Mouse (Mus musculus) lung, embryonic 15.5 days (tissue): ENCODE measurements around the gene Pgrmc2. TPM values are rescaled to one million over a fixed set of nuclear protein-coding genes. Genes with fewer than 3 reads are reported as not detected.

Source experiments
- ATAC-seq: fragments of 200-750 bp; cut with Nextera tagmentation; 2 replicates; pipeline ENCODE4 v1.8.0; 2017; ENCODE audit warnings: moderate number of reproducible peaks, borderline replicate concordance; ENCODE audit not compliant: low FRiP score, low TSS enrichment; ENCODE audit errors: extremely low read depth
- H3K27ac ChIP-seq: fragments of 300-500 bp; sonication (generic); 2 replicates; pipeline ENCODE4 v1.5.1; 2015; ENCODE audit warnings: moderate library complexity, mild to moderate bottlenecking, inconsistent platforms
- H3K27me3 ChIP-seq: fragments of 300-500 bp; sonication (generic); 2 replicates; pipeline ENCODE4 v1.6.1; 2015; ENCODE audit warnings: inconsistent platforms
- H3K36me3 ChIP-seq: fragments of 300-500 bp; sonication (generic); 2 replicates; pipeline ENCODE4 v1.6.1; 2015; ENCODE audit warnings: inconsistent platforms
- H3K4me1 ChIP-seq: fragments of 300-500 bp; sonication (generic); 2 replicates; pipeline ENCODE4 v1.6.1; 2015; ENCODE audit warnings: inconsistent platforms
- H3K4me2 ChIP-seq: fragments of 300-500 bp; sonication (generic); 2 replicates; pipeline ENCODE4 v1.6.1; 2015; ENCODE audit warnings: inconsistent platforms, mild to moderate bottlenecking, moderate library complexity
- H3K4me3 ChIP-seq: fragments of 300-500 bp; sonication (generic); 2 replicates; pipeline ENCODE4 v1.5.1; 2015; ENCODE audit warnings: mild to moderate bottlenecking, inconsistent platforms
- H3K9ac ChIP-seq: fragments of 300-500 bp; sonication (generic); 2 replicates; pipeline ENCODE4 v1.6.1; 2015; ENCODE audit warnings: inconsistent platforms
- H3K9me3 ChIP-seq: fragments of 300-500 bp; sonication (generic); 2 replicates; pipeline ENCODE4 v1.6.1; 2016; ENCODE audit warnings: inconsistent platforms
- WGBS: fragments of 180-500 bp; shearing (Covaris S2); methylation state at CpG from one replicate; pipeline ENCODE4 v1.1.7; 2015; 5-methylcytosine and 5-hydroxymethylcytosine counted together
- polyA plus RNA-seq: library from polyadenylated mRNA; unstranded; fragments of >200 nt; fragmentation: Nextera tagmentation; extraction: Ambion mirVana; gene quantifications from 2 replicates; pipeline ENCODE4 v1.2.1, GENCODE M21; 2015

Gene Pgrmc2
- 31.1 and 33.9 TPM in 2 replicates for polyA plus RNA-seq

DNA sequence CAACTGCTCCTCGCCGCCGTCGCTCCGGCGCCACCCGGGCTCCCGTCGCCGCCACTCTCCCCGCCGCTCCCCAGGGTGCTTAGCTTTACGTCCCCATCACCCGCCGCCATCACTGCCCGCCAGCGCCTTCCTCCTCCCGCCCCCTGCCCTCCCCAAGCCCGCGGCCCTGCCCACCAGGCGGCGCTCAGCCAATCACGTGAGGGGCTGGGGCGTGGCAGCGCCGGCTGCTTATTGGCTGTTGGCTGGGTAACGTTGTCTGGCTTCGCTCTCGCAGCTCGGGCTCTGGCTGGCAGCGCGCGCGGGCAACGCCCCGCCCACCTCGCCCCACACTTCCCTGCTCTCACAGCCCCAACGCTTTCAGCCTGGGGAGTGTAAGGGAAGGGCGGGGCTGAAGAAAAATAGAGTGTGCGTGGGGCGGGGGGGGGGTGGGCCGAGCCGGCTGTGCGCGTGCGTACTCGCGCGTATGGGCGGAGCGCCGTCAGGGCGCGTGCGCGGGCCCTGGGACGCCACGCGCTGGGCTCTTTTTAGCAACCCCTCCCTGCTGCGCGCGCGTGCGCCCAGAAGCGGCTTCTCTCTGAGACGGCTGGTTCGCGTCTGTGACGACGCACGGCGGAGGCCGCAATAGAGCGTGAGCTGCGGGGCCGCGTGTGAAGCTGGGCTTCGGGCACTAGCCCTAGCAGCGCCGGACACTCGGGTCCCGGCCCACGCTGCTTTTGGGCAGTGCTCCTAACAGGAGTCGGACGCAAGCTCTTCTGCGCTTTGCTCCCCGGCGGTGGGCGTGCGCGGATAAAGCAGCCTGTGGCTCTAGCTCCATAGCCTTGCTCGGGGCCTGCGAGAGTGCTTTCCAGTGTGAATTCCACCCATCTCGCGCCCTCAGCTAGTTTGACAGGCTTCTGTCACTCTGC lies at the start of gene Pgrmc2:
Gene Pgrmc2, minus strand, starts transcription at position 162 of the 905 bp plus-strand sequence.
- under 1% methylated on average over 95 of the region's 95 CpGs for WGBS

GRCm38 (mm10) chr3:41124000-41124294 lies 41.1 kb upstream of the Pgrmc2 start:
- Histone ChIP-seq H3K4me2 (no peak overlapping the region), H3K4me3 (no peak overlapping the region), H3K36me3 (no peaks in the 10 kb centered on the region), H3K4me1 (no peaks in the 10 kb centered on the region), H3K9ac (no peak overlapping the region), H3K27ac (no peak overlapping the region), H3K9me3 (no peaks in the 10 kb centered on the region), H3K27me3 (peaks cover 9% of the 10 kb centered on the region; the same call in 1 of the 2 replicates)
- 19% methylated on average over 12 of the region's 12 CpGs for WGBS
- no peak for ATAC-seq

More for the DNA sequence above, at the start of gene Pgrmc2:
- peaks cover 16% of the 10 kb centered on the region for H3K4me1 ChIP-seq
- H3K36me3 ChIP-seq = no peaks in the 10 kb centered on the region
- H3K9me3 ChIP-seq = no peaks in the 10 kb centered on the region
- peak within 1 kb of the TSS; percentile 79 for H3K9ac ChIP-seq
- H3K27me3 ChIP-seq = no peaks in the 10 kb centered on the region
- H3K4me2 ChIP-seq = peak within 1 kb of the TSS; percentile 83
- H3K27ac ChIP-seq = peak within 1 kb of the TSS; percentile 85
- H3K4me3 ChIP-seq = peak within 1 kb of the TSS; percentile 96
- ATAC-seq = peak; percentile 99

- Histone ChIP-seq H3K27ac (no peak overlapping the region), H3K4me3 (no peak overlapping the region), H3K9ac (no peak overlapping the region), H3K36me3 (no peaks in the 10 kb centered on the region), H3K4me1 (no peaks in the 10 kb centered on the region), H3K27me3 (peaks cover 9% of the 10 kb centered on the region; the same call in 1 of the 2 replicates), H3K9me3 (no peaks in the 10 kb centered on the region), H3K4me2 (no peak overlapping the region)
- 46% methylated on average over 10 of the region's 10 CpGs for WGBS
- ATAC-seq = no peak
These were observed 40.5 kb upstream of the Pgrmc2 start for GRCm38 (mm10) chr3:41123190-41123999.

DNA sequence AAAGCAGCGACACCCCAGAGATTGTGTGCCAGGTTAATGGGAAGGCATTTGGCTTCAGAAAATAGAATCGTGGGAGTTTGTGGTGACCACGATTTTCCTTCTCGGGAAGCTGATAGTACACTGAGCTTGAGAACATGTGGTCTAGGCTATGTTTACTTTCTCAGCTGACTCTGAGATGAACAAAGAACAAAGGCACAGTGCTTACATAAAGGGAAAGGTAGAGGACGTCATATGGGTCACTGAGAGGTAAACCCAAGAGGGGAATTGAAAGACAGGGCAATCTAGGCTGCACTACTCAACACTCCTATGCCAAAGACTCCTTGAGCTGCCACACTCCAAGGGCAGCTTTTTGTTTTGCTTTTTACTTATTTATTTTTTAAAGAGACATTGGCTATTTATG lies 35.3 kb upstream of the Pgrmc2 start:
- H3K4me2 ChIP-seq = no peak overlapping the region
- 45% methylated on average over 5 of the region's 5 CpGs for WGBS
- no peak; the same call in 1 of the 2 replicates for ATAC-seq

DNA sequence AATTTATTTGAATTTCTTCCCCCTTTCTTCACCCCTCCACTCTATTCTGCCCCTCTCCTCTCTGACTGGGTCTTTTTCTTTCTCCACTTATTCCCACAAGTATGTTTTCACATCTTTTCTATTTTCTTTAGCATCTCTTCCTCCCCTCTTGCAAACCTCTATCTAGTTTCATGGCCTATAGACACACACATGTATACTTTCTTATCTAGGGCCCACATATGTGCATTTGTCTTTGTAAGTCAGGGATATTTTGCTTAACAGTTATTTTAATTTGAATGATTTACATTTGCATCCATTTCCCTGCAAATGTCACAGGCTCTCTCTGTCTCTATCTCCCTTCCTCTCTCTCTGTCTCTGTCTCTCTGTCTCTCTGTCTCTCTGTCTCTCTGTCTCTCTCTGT lies 34.6 kb upstream of the Pgrmc2 start:
- no peaks in the 10 kb centered on the region for H3K4me1 ChIP-seq
- no peaks in the 10 kb centered on the region for H3K27me3 ChIP-seq
- no peaks in the 10 kb centered on the region for H3K36me3 ChIP-seq

More for the DNA sequence above, 35.3 kb upstream of the Pgrmc2 start:
- no peaks in the 10 kb centered on the region for H3K4me1 ChIP-seq
- no peaks in the 10 kb centered on the region for H3K27me3 ChIP-seq
- no peak overlapping the region for H3K27ac ChIP-seq
- no peaks in the 10 kb centered on the region for H3K9me3 ChIP-seq
- no peaks in the 10 kb centered on the region for H3K36me3 ChIP-seq
- no peak overlapping the region for H3K9ac ChIP-seq
- no peak overlapping the region for H3K4me3 ChIP-seq

GRCm38 (mm10) chr3:41113186-41113585 lies 30.3 kb upstream of the Pgrmc2 start:
- Histone ChIP-seq H3K4me1 (peaks cover 4% of the 10 kb centered on the region; the same call in 1 of the 2 replicates), H3K9ac (no peak overlapping the region), H3K9me3 (no peaks in the 10 kb centered on the region), H3K36me3 (no peaks in the 10 kb centered on the region), H3K4me2 (no peak overlapping the region), H3K27ac (no peak overlapping the region), H3K27me3 (no peaks in the 10 kb centered on the region), H3K4me3 (no peak overlapping the region)
- WGBS = 53% methylated on average over 5 of the region's 5 CpGs
- ATAC-seq = no peak

More for the DNA sequence above, 34.6 kb upstream of the Pgrmc2 start:
- Histone ChIP-seq H3K4me2 (no peak overlapping the region), H3K9me3 (no peaks in the 10 kb centered on the region), H3K27ac (no peak overlapping the region), H3K4me3 (no peak overlapping the region), H3K9ac (no peak overlapping the region)
- no peak for ATAC-seq

GRCm38 (mm10) chr3:41108306-41108785 lies 25.5 kb upstream of the Pgrmc2 start:
- Histone ChIP-seq H3K36me3 (no peaks in the 10 kb centered on the region), H3K4me3 (no peak overlapping the region), H3K27me3 (no peaks in the 10 kb centered on the region), H3K9me3 (no peaks in the 10 kb centered on the region), H3K9ac (no peak overlapping the region), H3K4me2 (peak overlapping the region; percentile 27), H3K27ac (no peak overlapping the region), H3K4me1 (peaks cover 9% of the 10 kb centered on the region; the same call in 1 of the 2 replicates)
- WGBS = 7% methylated on average over 6 of the region's 6 CpGs
- no peak for ATAC-seq

DNA sequence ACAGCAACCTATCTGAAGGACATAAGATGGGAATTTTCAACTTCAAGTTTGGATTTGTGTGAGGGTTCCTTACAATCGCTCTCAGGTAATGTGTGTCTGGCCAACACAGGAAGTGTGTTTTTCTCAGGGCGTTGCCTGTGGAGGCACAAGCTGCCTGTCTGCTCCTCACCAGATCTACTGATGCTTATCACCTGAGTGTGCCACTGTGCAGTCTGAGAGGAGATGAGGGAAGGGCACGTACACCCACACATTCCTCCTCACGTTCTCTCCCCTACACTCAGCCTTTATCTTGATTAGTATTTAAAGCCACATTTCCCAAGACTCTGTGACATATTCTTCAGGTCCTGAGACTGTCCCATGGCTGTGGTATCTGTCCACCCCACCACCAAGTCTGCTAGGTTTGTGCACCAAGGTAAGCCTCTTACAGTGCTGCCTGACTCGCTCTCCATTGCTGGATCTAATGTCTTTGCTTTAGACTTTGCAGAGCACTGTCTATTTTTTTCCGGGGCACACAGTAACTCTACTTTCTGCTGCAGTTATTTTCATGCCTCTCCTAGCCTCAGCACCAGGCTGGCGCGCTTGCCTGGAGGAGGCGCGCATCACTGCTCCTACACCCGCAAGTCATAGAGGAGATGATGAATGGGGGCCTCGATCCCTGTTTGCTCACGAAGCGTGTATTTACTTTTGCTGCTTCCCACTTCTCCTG lies 24.9 kb upstream of the Pgrmc2 start:
- H3K4me2 ChIP-seq = peak overlapping the region; percentile 27
- H3K4me3 ChIP-seq = no peak overlapping the region
- peaks cover 9% of the 10 kb centered on the region; the same call in 1 of the 2 replicates for H3K4me1 ChIP-seq
- ATAC-seq = no peak
- H3K27me3 ChIP-seq = no peaks in the 10 kb centered on the region
- H3K9ac ChIP-seq = no peak overlapping the region
- no peaks in the 10 kb centered on the region for H3K9me3 ChIP-seq
- no peak overlapping the region for H3K27ac ChIP-seq
- no peaks in the 10 kb centered on the region for H3K36me3 ChIP-seq
- WGBS = 20% methylated on average over 14 of the region's 14 CpGs

- Histone ChIP-seq H3K9me3 (no peaks in the 10 kb centered on the region), H3K4me2 (no peak overlapping the region), H3K36me3 (no peaks in the 10 kb centered on the region), H3K4me1 (no peaks in the 10 kb centered on the region), H3K27me3 (no peaks in the 10 kb centered on the region), H3K27ac (no peak overlapping the region), H3K4me3 (no peak overlapping the region), H3K9ac (no peak overlapping the region)
- ATAC-seq = no peak
- WGBS = 67% methylated on average over 9 of the region's 9 CpGs
These were observed 19.1 kb upstream of the Pgrmc2 start for GRCm38 (mm10) chr3:41101905-41102304.

GRCm38 (mm10) chr3:41100157-41100556 lies 17.3 kb upstream of the Pgrmc2 start:
- H3K27me3 ChIP-seq = no peaks in the 10 kb centered on the region
- H3K9ac ChIP-seq = no peak overlapping the region
- H3K4me1 ChIP-seq = no peaks in the 10 kb centered on the region
- no peaks in the 10 kb centered on the region for H3K36me3 ChIP-seq
- ATAC-seq = no peak
- no peaks in the 10 kb centered on the region for H3K9me3 ChIP-seq
- no peak overlapping the region for H3K27ac ChIP-seq
- H3K4me3 ChIP-seq = no peak overlapping the region
- no peak overlapping the region for H3K4me2 ChIP-seq
- WGBS = 23% methylated on average over 2 of the region's 2 CpGs

- H3K27ac ChIP-seq = no peak overlapping the region
- no peaks in the 10 kb centered on the region for H3K9me3 ChIP-seq
- no peaks in the 10 kb centered on the region for H3K4me1 ChIP-seq
- H3K4me2 ChIP-seq = no peak overlapping the region
- no peak overlapping the region for H3K9ac ChIP-seq
- no peak for ATAC-seq
- WGBS = 76% methylated on average over 1 of the region's 1 CpGs
- H3K4me3 ChIP-seq = no peak overlapping the region
- H3K27me3 ChIP-seq = no peaks in the 10 kb centered on the region
- H3K36me3 ChIP-seq = no peaks in the 10 kb centered on the region
These were observed 16.8 kb upstream of the Pgrmc2 start for GRCm38 (mm10) chr3:41099672-41100071.
